Mouse (Mus musculus): Measurements from ENCODE around the gene Fstl4.

DNA sequence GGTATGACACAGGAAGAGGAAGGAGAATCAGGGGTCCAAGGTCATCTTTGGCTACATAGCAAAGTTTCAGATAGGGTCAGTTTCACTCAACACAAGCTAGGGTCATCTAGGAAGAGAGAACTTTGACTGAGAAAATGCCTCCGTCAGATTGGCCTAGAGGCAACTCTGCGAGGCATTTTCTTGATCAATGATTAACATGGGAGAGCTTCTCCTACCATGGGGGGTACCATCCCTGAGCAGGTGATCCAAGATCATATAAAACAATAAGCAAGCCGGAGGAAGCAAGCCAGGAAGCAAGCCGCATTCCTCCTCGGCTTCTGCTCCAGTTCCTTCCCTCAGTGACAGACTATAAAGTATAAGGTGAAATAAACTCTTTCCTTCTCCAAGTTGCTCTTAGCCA, 337.3 kb downstream of the Fstl4 start:
- TF ChIP-seq CTCF (IDR thresholded peaks at IDR 0.05; ENCODE audit: extremely low read depth, insufficient read length, insufficient replicate concordance, low read depth, low read length): no peak
- no peak for TF ChIP-seq POLR2A (IDR thresholded peaks at IDR 0.05; ENCODE audit: low read depth, low read length)
